Mouse (Mus musculus): Measurements from ENCODE around the gene Fan1. TPM values are rescaled to one million over a fixed set of nuclear protein-coding genes. Genes with fewer than 3 reads are reported as not detected.

Fan1 gene
- polyA plus RNA-seq, 1 experiment from 2014 or later = 2.9 TPM

DNA sequence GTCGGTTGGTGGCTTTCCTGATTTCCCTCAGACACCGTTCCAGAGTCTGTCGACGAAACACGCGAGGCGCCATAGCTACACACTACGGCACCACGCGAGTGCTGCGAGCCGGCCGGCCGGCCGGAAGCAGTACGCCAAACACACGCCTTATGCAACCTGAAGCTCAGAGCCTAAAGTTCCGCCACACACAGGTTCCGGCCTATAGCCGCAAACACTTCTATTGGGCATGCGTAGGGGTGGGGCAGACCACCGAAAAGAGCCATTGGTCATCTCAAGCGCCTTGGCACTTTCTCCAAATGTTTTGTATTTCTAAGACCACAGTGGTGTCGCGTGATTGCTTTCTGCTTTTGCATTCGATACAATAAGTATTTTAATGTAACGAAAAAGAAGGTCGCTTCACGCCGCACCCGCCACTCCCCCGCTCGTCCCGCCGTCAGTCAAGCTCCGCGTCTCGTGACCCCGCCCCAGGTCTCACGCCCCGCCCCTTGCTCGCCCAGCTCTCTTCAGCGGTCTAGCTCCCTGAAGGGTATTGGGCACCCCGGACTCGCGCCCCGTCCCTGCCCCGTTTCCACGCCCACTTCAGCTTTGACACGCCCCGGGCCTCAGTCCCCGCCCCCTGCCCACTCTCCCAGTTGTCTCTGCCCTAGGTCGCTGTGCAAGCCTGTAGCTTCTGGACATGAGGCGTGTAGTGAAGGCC lies 18.4 kb upstream of the Fan1 start, which contains the start of the genes Mphosph10 and Mcee:
Mphosph10 (minus strand) TSS at position 147 of the 697 bp plus-strand sequence.
Mcee (plus strand) TSS at position 486 of the 697 bp plus-strand sequence.
- Histone ChIP-seq H3K4me3 (ENCODE audit: low read depth, low read length) (peak within 1 kb of the TSS; percentile 82), H3K4me1 (replicated peaks; ENCODE audit: control insufficient read depth, insufficient read depth) (no peaks in the 10 kb centered on the region), H3K27ac (replicated peaks) (peak within 1 kb of the TSS; percentile 87), H3K27me3 (ENCODE audit: control insufficient read depth, insufficient read depth, low read length) (no peaks in the 10 kb centered on the region), H3K4me2 (replicated peaks; ENCODE audit: low read depth) (peak within 1 kb of the TSS; percentile 78), H3K9ac (ENCODE audit: low read length) (peak within 1 kb of the TSS; percentile 79), H3K9me3 (ENCODE audit: control insufficient read depth, low read length) (no peaks in the 10 kb centered on the region), H3K36me3 (ENCODE audit: control insufficient read depth, insufficient read depth, low read length) (no peaks in the 10 kb centered on the region; the same call in 1 of the 2 replicates)
- WGBS = under 1% methylated on average over 53 of the region's 54 CpGs
- DNase-seq (ENCODE audit: low spot score) (peak; percentile 100), ATAC-seq (ENCODE audit: low FRiP score, low TSS enrichment) (peak; percentile 99)
- no peak; the same call in 1 of the 2 replicates for TF ChIP-seq CTCF (IDR thresholded peaks at IDR 0.05; ENCODE audit: low read depth)
- no peak for TF ChIP-seq EP300 (optimal IDR thresholded peaks at IDR 0.05)

GRCm38 (mm10) chr7:64391479-64391878 lies 17.6 kb upstream of the Fan1 start:
- peak overlapping the region; percentile 25 for H3K27ac ChIP-seq (replicated peaks)
- no peaks in the 10 kb centered on the region for H3K27me3 ChIP-seq (ENCODE audit: control insufficient read depth, insufficient read depth, low read length)
- H3K9ac ChIP-seq (ENCODE audit: low read length) = peak overlapping the region; percentile 68
- H3K4me2 ChIP-seq (replicated peaks; ENCODE audit: low read depth) = peak overlapping the region; percentile 78
- TF ChIP-seq CTCF (IDR thresholded peaks at IDR 0.05; ENCODE audit: low read depth) (no peak), EP300 (optimal IDR thresholded peaks at IDR 0.05) (no peak)
- peaks cover 3% of the 10 kb centered on the region; the same call in 1 of the 2 replicates for H3K36me3 ChIP-seq (ENCODE audit: control insufficient read depth, insufficient read depth, low read length)
- peak overlapping the region; percentile 82 for H3K4me3 ChIP-seq (ENCODE audit: low read depth, low read length)
- WGBS = 2% methylated on average over 8 of the region's 8 CpGs
- ATAC-seq (ENCODE audit: low FRiP score, low TSS enrichment) = no peak
- peak; percentile 19 for DNase-seq (ENCODE audit: low spot score)
- H3K4me1 ChIP-seq (replicated peaks; ENCODE audit: control insufficient read depth, insufficient read depth) = no peaks in the 10 kb centered on the region
- H3K9me3 ChIP-seq (ENCODE audit: control insufficient read depth, low read length) = no peaks in the 10 kb centered on the region

DNA sequence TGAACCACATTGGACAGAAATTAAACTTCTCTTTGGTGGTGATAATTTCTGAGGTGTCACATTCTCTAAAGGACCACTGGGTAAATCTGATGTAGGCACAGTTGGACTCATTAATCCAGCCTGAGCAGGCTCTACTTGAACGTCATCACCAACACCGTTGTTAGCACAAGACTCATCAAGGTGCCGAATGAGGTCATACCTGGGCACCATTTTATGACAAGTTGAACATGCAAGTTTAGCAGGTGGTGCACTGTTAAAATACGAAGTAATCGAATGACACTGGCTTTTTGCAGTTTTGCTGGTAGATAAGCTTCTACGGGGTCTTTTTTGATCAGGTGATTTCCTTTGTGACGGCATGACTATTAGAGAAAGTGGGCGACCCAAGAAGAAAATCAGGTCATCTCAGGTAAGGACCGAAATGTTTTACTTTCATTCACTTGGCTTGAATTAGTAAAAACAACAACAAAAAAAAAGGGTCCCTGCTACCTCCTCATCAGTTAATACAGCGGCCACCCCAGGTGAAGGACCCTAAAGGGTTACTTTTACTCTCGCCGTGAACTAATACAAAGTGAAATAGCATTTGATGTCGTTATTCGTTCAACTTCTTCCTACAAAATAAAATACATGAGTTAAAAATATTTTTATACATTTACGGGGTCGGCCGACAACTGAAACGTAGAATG lies 607 bp downstream of the Fan1 start:
- ATAC-seq (ENCODE audit: low FRiP score, low TSS enrichment) (peak; percentile 53; the same call in 1 of the 2 replicates), DNase-seq (ENCODE audit: low spot score) (no peak)
- Histone ChIP-seq H3K36me3 (ENCODE audit: control insufficient read depth, insufficient read depth, low read length) (peaks cover 6% of the 10 kb centered on the region), H3K4me3 (ENCODE audit: low read depth, low read length) (peak overlapping the region; percentile 68), H3K9ac (ENCODE audit: low read length) (peak overlapping the region; percentile 78), H3K27ac (replicated peaks) (peak overlapping the region; percentile 91), H3K27me3 (ENCODE audit: control insufficient read depth, insufficient read depth, low read length) (no peaks in the 10 kb centered on the region), H3K4me2 (replicated peaks; ENCODE audit: low read depth) (peak overlapping the region; percentile 65), H3K4me1 (replicated peaks; ENCODE audit: control insufficient read depth, insufficient read depth) (no peaks in the 10 kb centered on the region), H3K9me3 (ENCODE audit: control insufficient read depth, low read length) (no peaks in the 10 kb centered on the region)
- TF ChIP-seq EP300 (optimal IDR thresholded peaks at IDR 0.05) (no peak), CTCF (IDR thresholded peaks at IDR 0.05; ENCODE audit: low read depth) (no peak)
- 7% methylated on average over 18 of the region's 18 CpGs for WGBS

GRCm38 (mm10) chr7:64371940-64372878 lies 1.7 kb downstream of the Fan1 start:
- peak; percentile 75 for ATAC-seq (ENCODE audit: low FRiP score, low TSS enrichment)
- peak; percentile 24 for TF ChIP-seq CTCF (IDR thresholded peaks at IDR 0.05; ENCODE audit: low read depth)
- TF ChIP-seq EP300 (optimal IDR thresholded peaks at IDR 0.05) = no peak
- DNase-seq (ENCODE audit: low spot score) = peak; percentile 43
- Histone ChIP-seq H3K36me3 (ENCODE audit: control insufficient read depth, insufficient read depth, low read length) (0 out of 2 replicates have a peak, but pooled peaks cover 4% of the 10 kb centered on the region), H3K27ac (replicated peaks) (no peak overlapping the region; the same call in 1 of the 2 replicates), H3K9ac (ENCODE audit: low read length) (no peak overlapping the region), H3K4me2 (replicated peaks; ENCODE audit: low read depth) (no peak overlapping the region), H3K27me3 (ENCODE audit: control insufficient read depth, insufficient read depth, low read length) (no peaks in the 10 kb centered on the region), H3K9me3 (ENCODE audit: control insufficient read depth, low read length) (no peaks in the 10 kb centered on the region), H3K4me3 (ENCODE audit: low read depth, low read length) (no peak overlapping the region), H3K4me1 (replicated peaks; ENCODE audit: control insufficient read depth, insufficient read depth) (no peaks in the 10 kb centered on the region)
- 89% methylated on average over 23 of the region's 23 CpGs for WGBS

- TF ChIP-seq CTCF (IDR thresholded peaks at IDR 0.05; ENCODE audit: low read depth) = no peak
- TF ChIP-seq EP300 (optimal IDR thresholded peaks at IDR 0.05) = no peak
- no peak for ATAC-seq (ENCODE audit: low FRiP score, low TSS enrichment)
Measured at GRCm38 (mm10) chr7:64369841-64370240, 4.1 kb downstream of the Fan1 start.

More at GRCm38 (mm10) chr7:64369841-64370240, 4.1 kb downstream of the Fan1 start:
- Histone ChIP-seq H3K4me3 (ENCODE audit: low read depth, low read length) (no peak overlapping the region), H3K27ac (replicated peaks) (no peak overlapping the region), H3K4me2 (replicated peaks; ENCODE audit: low read depth) (no peak overlapping the region), H3K36me3 (ENCODE audit: control insufficient read depth, insufficient read depth, low read length) (peaks cover 4% of the 10 kb centered on the region; the same call in 1 of the 2 replicates), H3K27me3 (ENCODE audit: control insufficient read depth, insufficient read depth, low read length) (no peaks in the 10 kb centered on the region), H3K9ac (ENCODE audit: low read length) (no peak overlapping the region), H3K9me3 (ENCODE audit: control insufficient read depth, low read length) (no peaks in the 10 kb centered on the region), H3K4me1 (replicated peaks; ENCODE audit: control insufficient read depth, insufficient read depth) (no peaks in the 10 kb centered on the region)
- 89% methylated on average over 6 of the region's 6 CpGs for WGBS
- no peak for DNase-seq (ENCODE audit: low spot score)
